Mouse (Mus musculus): ENCODE measurements around the gene Gm17019. TPM values are rescaled to one million over a fixed set of nuclear protein-coding genes. Genes with fewer than 3 reads are reported as not detected.

Gm17019 gene
- not detected for total RNA-seq (2023)

DNA sequence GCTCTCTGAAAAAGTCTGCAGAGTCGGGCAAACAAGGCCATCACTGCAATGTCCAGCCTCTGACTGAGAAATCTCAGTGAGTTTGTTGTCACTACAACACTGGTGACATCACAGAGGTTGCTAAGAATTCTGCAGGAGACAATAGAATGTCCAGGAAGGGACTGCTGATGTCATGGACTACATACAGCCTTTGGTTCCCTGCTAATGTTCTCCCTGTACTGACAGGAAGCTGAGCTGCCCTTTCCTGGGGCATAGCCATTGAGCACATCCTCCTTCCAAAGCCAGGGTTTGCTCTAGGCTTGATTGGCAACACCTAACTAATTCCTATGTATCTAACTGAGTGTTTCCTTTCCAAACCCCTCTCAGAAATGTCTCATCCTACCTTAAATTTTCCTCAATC is at the start of gene Gm17019:
Gene Gm17019 (minus strand): TSS at position 101 of the 400 bp plus-strand sequence.

Other genes starting within 250 kb of the Gm17019 start
- gene Gm9758, start 118.1 kb downstream of the Gm17019 start, total RNA-seq (2023), result not detected
- gene Speer4e, start 94.6 kb downstream of the Gm17019 start, total RNA-seq (2023), result not detected
- not detected for gene Gm10354, start 54.1 kb downstream of the Gm17019 start, total RNA-seq (2023)

Measured in B cell, adult 67 days (primary cell).